Mouse (Mus musculus): ENCODE data around the gene Dip2c.

GRCm38 (mm10) chr13:9681492-9681891 is 405.2 kb downstream of the Dip2c start:
- TF ChIP-seq POLR2A (IDR thresholded peaks at IDR 0.05; ENCODE audit: control insufficient read depth, low read depth, low read length) = no peak
- TF ChIP-seq CTCF (IDR thresholded peaks at IDR 0.05; ENCODE audit: control insufficient read depth, insufficient read depth, insufficient replicate concordance, low read depth, low read length) = no peak
